Mouse (Mus musculus): ENCODE measurements around the gene Pfn1. TPM values are rescaled to one million over a fixed set of nuclear protein-coding genes. Genes with fewer than 3 reads are reported as not detected.

Gene Pfn1
- polyA plus RNA-seq, 1 experiment from 2014 or later = 2,872 TPM

- Histone ChIP-seq H3K36me3 (ENCODE audit: inconsistent target) (peaks cover 42% of the 10 kb centered on the region; the same call in 1 of the 2 replicates), H3K79me2 (ENCODE audit: inconsistent target) (peaks cover 59% of the 10 kb centered on the region), H3K27ac (peak overlapping the region; percentile 66), H3K4me3 (ENCODE audit: inconsistent target) (peak overlapping the region; percentile 81)
- WGBS (ENCODE audit: missing documents) = 21% methylated on average over 3 of the region's 3 CpGs
Measured at GRCm38 (mm10) chr11:70646259-70646555, 8.2 kb downstream of the Pfn1 start.

DNA sequence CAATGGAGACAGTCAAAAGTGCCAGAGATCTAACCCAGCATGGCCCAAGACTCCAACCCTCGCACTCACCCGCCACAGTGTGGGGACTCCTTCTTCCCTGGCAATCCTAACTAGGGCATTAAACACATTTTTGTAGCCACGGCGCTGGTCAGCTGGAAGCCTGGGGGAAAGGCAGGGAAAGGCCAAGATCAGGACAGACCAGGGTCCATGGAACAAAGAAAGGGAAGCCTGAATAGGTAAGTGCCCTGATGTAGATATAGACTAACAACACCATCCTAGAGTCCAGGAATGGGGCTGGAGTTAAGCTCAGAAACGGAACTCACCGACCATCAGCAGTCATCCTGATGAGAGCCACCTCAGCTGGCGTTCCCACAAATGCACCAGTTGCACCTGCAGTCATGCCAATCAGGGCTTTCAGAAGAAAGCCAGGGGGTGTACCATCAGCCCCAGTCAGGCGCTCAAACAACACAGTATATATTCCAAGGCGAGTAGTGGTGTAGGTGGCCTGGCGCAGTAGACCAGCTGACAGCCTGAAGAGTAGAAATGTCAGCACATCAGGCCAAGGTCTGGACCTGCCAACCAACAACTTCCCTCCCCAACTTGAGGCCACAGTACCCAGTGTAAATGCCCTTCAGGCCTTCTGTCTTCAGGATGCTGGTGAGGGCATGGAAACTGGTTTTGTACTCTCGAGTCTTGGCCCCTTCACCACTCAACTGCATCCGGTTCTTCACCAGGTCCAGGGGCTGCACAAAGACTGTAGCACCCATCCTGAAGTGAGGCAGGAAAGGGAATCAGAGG, 8.8 kb downstream of the Pfn1 start:
- H3K79me2 ChIP-seq (ENCODE audit: inconsistent target) = peaks cover 53% of the 10 kb centered on the region
- WGBS (ENCODE audit: missing documents) = 81% methylated on average over 12 of the region's 12 CpGs
- H3K4me3 ChIP-seq (ENCODE audit: inconsistent target) = peak overlapping the region; percentile 81
- H3K36me3 ChIP-seq (ENCODE audit: inconsistent target) = peaks cover 42% of the 10 kb centered on the region; the same call in 1 of the 2 replicates
- H3K27ac ChIP-seq = peak overlapping the region; percentile 66

DNA sequence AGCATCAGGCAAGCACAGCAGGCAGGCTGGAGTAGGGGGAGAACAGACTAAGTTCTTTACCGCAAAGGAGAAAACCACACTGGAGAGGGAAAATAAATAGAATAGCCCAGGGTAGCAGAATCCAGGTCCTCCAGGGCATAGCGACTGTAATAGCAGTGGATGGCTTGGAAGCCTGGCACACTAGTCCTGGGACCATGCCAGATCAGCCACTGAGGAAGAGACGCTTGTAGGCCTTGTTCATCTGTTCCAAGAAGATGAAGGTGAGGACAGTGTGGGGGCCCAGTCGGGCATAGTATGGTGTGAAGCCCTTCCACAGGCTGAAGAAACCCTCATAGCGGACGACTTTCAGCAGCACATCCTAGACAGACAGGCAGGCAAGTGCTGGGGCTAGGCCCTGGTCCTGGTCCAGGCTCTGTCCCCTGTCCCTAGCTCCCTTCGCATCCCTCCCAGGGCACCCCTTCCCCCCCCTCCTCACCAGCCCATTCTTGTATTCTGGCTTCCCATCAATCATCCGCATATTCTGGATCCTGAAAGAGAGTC, 9.8 kb downstream of the Pfn1 start:
- 96% methylated on average over 8 of the region's 8 CpGs for WGBS (ENCODE audit: missing documents)
- no peak overlapping the region for H3K27ac ChIP-seq
- no peak overlapping the region for H3K4me3 ChIP-seq (ENCODE audit: inconsistent target)
- peaks cover 43% of the 10 kb centered on the region for H3K79me2 ChIP-seq (ENCODE audit: inconsistent target)
- H3K36me3 ChIP-seq (ENCODE audit: inconsistent target) = peaks cover 37% of the 10 kb centered on the region; the same call in 1 of the 2 replicates

GRCm38 (mm10) chr11:70643051-70643450, 11.4 kb downstream of the Pfn1 start:
- H3K27ac ChIP-seq = no peak overlapping the region
- 100% methylated on average over 6 of the region's 6 CpGs for WGBS (ENCODE audit: missing documents)
- no peak overlapping the region for H3K4me3 ChIP-seq (ENCODE audit: inconsistent target)
- peaks cover 29% of the 10 kb centered on the region; the same call in 1 of the 2 replicates for H3K36me3 ChIP-seq (ENCODE audit: inconsistent target)
- peaks cover 27% of the 10 kb centered on the region for H3K79me2 ChIP-seq (ENCODE audit: inconsistent target)

DNA sequence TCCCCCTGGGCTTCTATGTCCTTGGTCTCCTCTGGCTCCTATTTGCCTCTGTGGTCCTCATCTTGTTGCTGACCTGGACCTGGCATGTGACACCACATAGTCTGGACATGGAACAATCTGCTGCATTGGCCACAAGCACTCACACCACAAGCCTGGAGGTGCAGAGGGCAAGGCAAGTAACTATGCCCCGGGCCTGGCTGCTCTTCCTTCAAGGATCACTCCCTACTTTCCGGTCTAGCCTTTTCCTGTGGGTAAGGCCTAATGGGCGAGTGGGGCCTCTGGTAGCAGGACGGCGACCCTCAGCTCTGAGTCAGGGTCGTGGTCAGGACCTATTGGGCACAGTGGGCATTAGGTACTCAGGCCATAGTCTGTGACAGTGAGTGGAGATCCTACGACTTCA, 13.2 kb downstream of the Pfn1 start:
- WGBS (ENCODE audit: missing documents) = 80% methylated on average over 7 of the region's 7 CpGs
- H3K4me3 ChIP-seq (ENCODE audit: inconsistent target) = no peak overlapping the region
- H3K27ac ChIP-seq = no peak overlapping the region
- peaks cover 29% of the 10 kb centered on the region; the same call in 1 of the 2 replicates for H3K36me3 ChIP-seq (ENCODE audit: inconsistent target)
- peaks cover 16% of the 10 kb centered on the region for H3K79me2 ChIP-seq (ENCODE audit: inconsistent target)

DNA sequence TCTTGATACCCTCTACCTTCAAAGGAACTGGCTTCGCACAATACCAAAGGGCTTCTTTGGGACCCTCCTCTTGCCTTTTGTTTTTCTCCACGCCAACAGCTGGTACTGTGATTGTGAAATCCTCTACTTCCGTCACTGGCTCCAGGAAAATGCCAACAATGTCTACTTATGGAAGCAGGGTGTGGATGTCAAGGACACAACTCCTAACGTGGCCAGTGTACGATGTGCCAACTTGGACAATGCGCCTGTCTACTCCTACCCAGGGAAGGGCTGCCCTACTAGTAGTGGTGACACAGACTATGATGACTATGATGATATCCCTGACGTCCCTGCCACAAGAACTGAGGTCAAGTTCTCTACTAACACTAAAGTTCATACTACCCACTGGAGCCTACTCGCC, 14.5 kb downstream of the Pfn1 start:
- H3K4me3 ChIP-seq (ENCODE audit: inconsistent target) = no peak overlapping the region

DNA sequence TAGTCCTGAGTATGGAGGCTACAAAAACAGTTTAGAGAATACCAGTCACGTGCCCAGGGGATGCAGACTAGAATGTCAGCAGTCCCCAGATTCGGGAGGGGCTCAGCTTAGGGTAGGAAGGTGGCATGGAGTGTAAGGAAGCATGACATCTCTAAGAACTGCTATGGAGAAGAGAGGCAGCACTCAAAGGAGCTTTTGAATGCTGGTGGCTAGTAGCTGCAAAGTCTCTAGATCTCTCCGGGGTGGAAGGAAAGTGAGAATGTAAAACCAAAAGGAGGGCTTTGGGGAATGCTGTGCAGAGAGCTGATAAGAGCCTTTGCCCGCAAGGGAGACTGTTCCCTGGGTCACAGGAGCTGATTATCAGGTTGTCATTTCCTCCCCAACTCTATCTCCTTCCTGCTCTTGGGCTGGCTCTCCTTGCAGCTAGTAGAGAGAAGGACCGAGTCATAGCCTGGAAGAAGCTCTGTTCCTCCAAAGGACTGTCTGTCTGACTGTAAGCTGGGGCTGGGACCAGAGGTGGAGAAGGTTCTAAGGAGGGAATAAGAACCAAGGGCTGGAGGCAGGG, 15.6 kb downstream of the Pfn1 start, which contains the start of gene Gp1ba:
TSS of gene Gp1ba (plus strand) at position 409 of the 565 bp plus-strand sequence.
- no peaks in the 10 kb centered on the region for H3K79me2 ChIP-seq (ENCODE audit: inconsistent target)
- H3K36me3 ChIP-seq (ENCODE audit: inconsistent target) = peaks cover 9% of the 10 kb centered on the region; the same call in 1 of the 2 replicates
- 17% methylated on average over 5 of the region's 5 CpGs for WGBS (ENCODE audit: missing documents)
- H3K4me3 ChIP-seq (ENCODE audit: inconsistent target) = no peak within 1 kb of the TSS
- no peak within 1 kb of the TSS for H3K27ac ChIP-seq

More for the DNA sequence above, 14.5 kb downstream of the Pfn1 start:
- peaks cover 3% of the 10 kb centered on the region; the same call in 1 of the 2 replicates for H3K79me2 ChIP-seq (ENCODE audit: inconsistent target)
- 94% methylated on average over 8 of the region's 8 CpGs for WGBS (ENCODE audit: missing documents)
- no peak overlapping the region for H3K27ac ChIP-seq
- H3K36me3 ChIP-seq (ENCODE audit: inconsistent target) = peaks cover 20% of the 10 kb centered on the region; the same call in 1 of the 2 replicates

GRCm38 (mm10) chr11:70638293-70638692, 16.2 kb downstream of the Pfn1 start:
- H3K4me3 ChIP-seq (ENCODE audit: inconsistent target) = no peak overlapping the region
- whole genome bisulfite sequencing (ENCODE audit: missing documents) = 53% methylated on average over 1 of the region's 1 CpGs

DNA sequence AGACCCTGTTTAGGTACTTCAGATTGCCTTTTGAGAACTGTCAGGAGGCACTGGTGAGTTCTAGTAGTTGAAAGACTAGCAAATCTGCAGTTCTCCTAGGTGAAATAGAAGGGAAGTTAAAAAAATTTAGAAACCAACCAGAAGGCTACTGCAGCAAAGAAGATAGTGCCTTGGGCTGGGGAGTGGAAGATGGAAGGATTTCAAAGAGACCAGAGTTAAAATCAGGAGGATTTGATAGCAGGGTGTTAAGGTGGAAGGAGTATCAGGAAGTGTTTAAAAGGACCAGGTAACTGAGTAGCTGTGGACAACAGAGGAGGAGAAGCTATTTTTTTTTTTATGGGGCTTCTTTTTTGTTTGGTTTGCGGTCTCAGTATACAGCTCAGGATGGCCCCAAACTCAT, 16.7 kb downstream of the Pfn1 start:
- Histone ChIP-seq H3K36me3 (ENCODE audit: inconsistent target) (no peaks in the 10 kb centered on the region), H3K27ac (no peak overlapping the region), H3K4me3 (ENCODE audit: inconsistent target) (no peak overlapping the region), H3K79me2 (ENCODE audit: inconsistent target) (no peaks in the 10 kb centered on the region)
- WGBS (ENCODE audit: missing documents) = 92% methylated on average over 1 of the region's 1 CpGs

More at GRCm38 (mm10) chr11:70638293-70638692, 16.2 kb downstream of the Pfn1 start:
- Histone ChIP-seq H3K36me3 (ENCODE audit: inconsistent target) (peaks cover 4% of the 10 kb centered on the region; the same call in 1 of the 2 replicates), H3K27ac (no peak overlapping the region), H3K79me2 (ENCODE audit: inconsistent target) (no peaks in the 10 kb centered on the region)

- no peak overlapping the region for H3K27ac ChIP-seq
- 95% methylated on average over 2 of the region's 4 CpGs for WGBS (ENCODE audit: missing documents)
- H3K79me2 ChIP-seq (ENCODE audit: inconsistent target) = no peaks in the 10 kb centered on the region
- no peak overlapping the region for H3K4me3 ChIP-seq (ENCODE audit: inconsistent target)
- no peaks in the 10 kb centered on the region for H3K36me3 ChIP-seq (ENCODE audit: inconsistent target)
Measured at GRCm38 (mm10) chr11:70635601-70636000, 18.8 kb downstream of the Pfn1 start.

GRCm38 (mm10) chr11:70630129-70630528, 24.3 kb downstream of the Pfn1 start:
- no peaks in the 10 kb centered on the region for H3K79me2 ChIP-seq (ENCODE audit: inconsistent target)
- WGBS (ENCODE audit: missing documents) = 61% methylated on average over 7 of the region's 7 CpGs
- no peaks in the 10 kb centered on the region for H3K36me3 ChIP-seq (ENCODE audit: inconsistent target)
- H3K27ac ChIP-seq = no peak overlapping the region
- no peak overlapping the region for H3K4me3 ChIP-seq (ENCODE audit: inconsistent target)

- Histone ChIP-seq H3K36me3 (ENCODE audit: inconsistent target) (no peaks in the 10 kb centered on the region), H3K4me3 (ENCODE audit: inconsistent target) (no peak overlapping the region), H3K27ac (no peak overlapping the region), H3K79me2 (ENCODE audit: inconsistent target) (no peaks in the 10 kb centered on the region)
- 62% methylated on average over 5 of the region's 5 CpGs for WGBS (ENCODE audit: missing documents)
Measured at GRCm38 (mm10) chr11:70629557-70629956, 24.9 kb downstream of the Pfn1 start.

GRCm38 (mm10) chr11:70628431-70628830, 26.0 kb downstream of the Pfn1 start:
- H3K36me3 ChIP-seq (ENCODE audit: inconsistent target) = no peaks in the 10 kb centered on the region
- H3K27ac ChIP-seq = no peak overlapping the region
- H3K4me3 ChIP-seq (ENCODE audit: inconsistent target) = no peak overlapping the region
- no peaks in the 10 kb centered on the region for H3K79me2 ChIP-seq (ENCODE audit: inconsistent target)
- 67% methylated on average over 2 of the region's 2 CpGs for WGBS (ENCODE audit: missing documents)

GRCm38 (mm10) chr11:70626877-70627276, 27.6 kb downstream of the Pfn1 start:
- no peaks in the 10 kb centered on the region for H3K79me2 ChIP-seq (ENCODE audit: inconsistent target)
- H3K27ac ChIP-seq = no peak overlapping the region
- 96% methylated on average over 3 of the region's 4 CpGs for WGBS (ENCODE audit: missing documents)
- H3K4me3 ChIP-seq (ENCODE audit: inconsistent target) = no peak overlapping the region
- no peaks in the 10 kb centered on the region for H3K36me3 ChIP-seq (ENCODE audit: inconsistent target)

GRCm38 (mm10) chr11:70625473-70625872, 29.0 kb downstream of the Pfn1 start:
- Histone ChIP-seq H3K27ac (no peak overlapping the region), H3K79me2 (ENCODE audit: inconsistent target) (no peaks in the 10 kb centered on the region), H3K4me3 (ENCODE audit: inconsistent target) (no peak overlapping the region), H3K36me3 (ENCODE audit: inconsistent target) (no peaks in the 10 kb centered on the region)
- 55% methylated on average over 3 of the region's 4 CpGs for WGBS (ENCODE audit: missing documents)

Measured in macrophage (primary cell).